Mouse (Mus musculus) stomach, embryonic 16.5 days (tissue): ENCODE data around the gene Pfdn2. TPM values are rescaled to one million over a fixed set of nuclear protein-coding genes. Genes with fewer than 3 reads are reported as not detected.

Source experiments
- ATAC-seq: fragments of 200-750 bp; cut with Nextera tagmentation; 2 replicates; pipeline ENCODE4 v1.8.0; 2017; ENCODE audit warnings: moderate number of reproducible peaks, moderate TSS enrichment; ENCODE audit not compliant: insufficient read depth, low FRiP score
- H3K27ac ChIP-seq: fragments of 300-500 bp; sonication (generic); 2 replicates; pipeline ENCODE4 v1.5.1; 2014; ENCODE audit warnings: low read length
- H3K27me3 ChIP-seq: fragments of 300-500 bp; sonication (generic); 2 replicates; pipeline ENCODE4 v1.6.1; 2014; ENCODE audit warnings: low read length, control low read depth, mixed read lengths; ENCODE audit not compliant: control insufficient read depth, insufficient read depth
- H3K36me3 ChIP-seq: fragments of 300-500 bp; sonication (generic); 2 replicates; pipeline ENCODE4 v1.6.1; 2014; ENCODE audit warnings: low read length; ENCODE audit not compliant: control insufficient read depth, insufficient read depth
- H3K4me1 ChIP-seq: fragments of 300-500 bp; sonication (generic); 2 replicates; pipeline ENCODE4 v1.6.1; 2014; ENCODE audit warnings: low read length, control low read depth, mixed read lengths; ENCODE audit not compliant: control insufficient read depth, insufficient read depth
- H3K4me2 ChIP-seq: fragments of 300-500 bp; sonication (generic); 2 replicates; pipeline ENCODE4 v1.6.1; 2014; ENCODE audit warnings: low read depth, low read length, mixed read lengths
- H3K4me3 ChIP-seq: fragments of 300-500 bp; sonication (generic); replicated peaks from 2 replicates; pipeline ENCODE4 v1.5.1; 2014; ENCODE audit warnings: mild to moderate bottlenecking, low read length
- H3K9ac ChIP-seq: fragments of 300-500 bp; sonication (generic); 2 replicates; pipeline ENCODE4 v1.6.1; 2014; ENCODE audit warnings: low read length
- H3K9me3 ChIP-seq: fragments of 300-500 bp; sonication (generic); replicated peaks from 2 replicates; pipeline ENCODE4 v1.6.1; 2016; ENCODE audit warnings: low read length, control low read depth; ENCODE audit not compliant: control insufficient read depth
- WGBS: fragments of 180-500 bp; shearing (Covaris S2); extraction: QIAGEN DNeasy Blood & Tissue Kit; methylation state at CpG from one replicate; pipeline ENCODE4 v1.1.7; 2014; 5-methylcytosine and 5-hydroxymethylcytosine counted together
- polyA plus RNA-seq: library from polyadenylated mRNA; unstranded; fragments of >200 nt; fragmentation: Nextera tagmentation; extraction: Ambion mirVana; gene quantifications from 2 replicates; pipeline ENCODE4 v1.2.1, GENCODE M21; 2015

The Pfdn2 gene
- polyA plus RNA-seq, 1 experiment from 2014 or later, result 109 TPM

- WGBS, result 83% methylated on average over 11 of the region's 11 CpGs
- Histone ChIP-seq H3K9ac (no peak overlapping the region), H3K36me3 (no peaks in the 10 kb centered on the region), H3K27ac (no peak overlapping the region), H3K9me3 (no peaks in the 10 kb centered on the region), H3K4me2 (no peak overlapping the region), H3K4me1 (peaks cover 9% of the 10 kb centered on the region; the same call in 1 of the 2 replicates), H3K4me3 (no peak overlapping the region), H3K27me3 (no peaks in the 10 kb centered on the region)
- ATAC-seq, result no peak
Measured at GRCm38 (mm10) chr1:171382096-171382620, 36.7 kb downstream of the Pfdn2 start.

- no peaks in the 10 kb centered on the region for H3K9me3 ChIP-seq
- peak overlapping the region; percentile 21; the same call in 1 of the 2 replicates for H3K9ac ChIP-seq
- WGBS, result 57% methylated on average over 9 of the region's 9 CpGs
- H3K4me3 ChIP-seq, result no peak overlapping the region
- H3K36me3 ChIP-seq, result no peaks in the 10 kb centered on the region
- H3K27me3 ChIP-seq, result no peaks in the 10 kb centered on the region
- peak; percentile 48; the same call in 1 of the 2 replicates for ATAC-seq
- 0 out of 2 replicates have a peak, but pooled peaks cover 6% of the 10 kb centered on the region for H3K4me1 ChIP-seq
- H3K27ac ChIP-seq, result peak overlapping the region; percentile 34; the same call in 1 of the 2 replicates
- H3K4me2 ChIP-seq, result no peak overlapping the region
Measured at GRCm38 (mm10) chr1:171384361-171384760, 38.9 kb downstream of the Pfdn2 start.

GRCm38 (mm10) chr1:171385171-171385570, 39.7 kb downstream of the Pfdn2 start:
- Histone ChIP-seq H3K9me3 (no peaks in the 10 kb centered on the region), H3K36me3 (no peaks in the 10 kb centered on the region), H3K27me3 (no peaks in the 10 kb centered on the region), H3K27ac (no peak overlapping the region), H3K9ac (no peak overlapping the region), H3K4me2 (no peak overlapping the region), H3K4me1 (no peaks in the 10 kb centered on the region), H3K4me3 (no peak overlapping the region)
- no peak for ATAC-seq
- WGBS, result 58% methylated on average over 9 of the region's 9 CpGs

GRCm38 (mm10) chr1:171387099-171387498, 41.6 kb downstream of the Pfdn2 start:
- no peak for ATAC-seq
- H3K4me3 ChIP-seq, result no peak overlapping the region
- H3K4me1 ChIP-seq, result no peaks in the 10 kb centered on the region
- H3K4me2 ChIP-seq, result no peak overlapping the region
- H3K27ac ChIP-seq, result no peak overlapping the region
- H3K9ac ChIP-seq, result no peak overlapping the region
- H3K27me3 ChIP-seq, result no peaks in the 10 kb centered on the region
- no peaks in the 10 kb centered on the region for H3K9me3 ChIP-seq
- 28% methylated on average over 6 of the region's 6 CpGs for WGBS
- H3K36me3 ChIP-seq, result no peaks in the 10 kb centered on the region

DNA sequence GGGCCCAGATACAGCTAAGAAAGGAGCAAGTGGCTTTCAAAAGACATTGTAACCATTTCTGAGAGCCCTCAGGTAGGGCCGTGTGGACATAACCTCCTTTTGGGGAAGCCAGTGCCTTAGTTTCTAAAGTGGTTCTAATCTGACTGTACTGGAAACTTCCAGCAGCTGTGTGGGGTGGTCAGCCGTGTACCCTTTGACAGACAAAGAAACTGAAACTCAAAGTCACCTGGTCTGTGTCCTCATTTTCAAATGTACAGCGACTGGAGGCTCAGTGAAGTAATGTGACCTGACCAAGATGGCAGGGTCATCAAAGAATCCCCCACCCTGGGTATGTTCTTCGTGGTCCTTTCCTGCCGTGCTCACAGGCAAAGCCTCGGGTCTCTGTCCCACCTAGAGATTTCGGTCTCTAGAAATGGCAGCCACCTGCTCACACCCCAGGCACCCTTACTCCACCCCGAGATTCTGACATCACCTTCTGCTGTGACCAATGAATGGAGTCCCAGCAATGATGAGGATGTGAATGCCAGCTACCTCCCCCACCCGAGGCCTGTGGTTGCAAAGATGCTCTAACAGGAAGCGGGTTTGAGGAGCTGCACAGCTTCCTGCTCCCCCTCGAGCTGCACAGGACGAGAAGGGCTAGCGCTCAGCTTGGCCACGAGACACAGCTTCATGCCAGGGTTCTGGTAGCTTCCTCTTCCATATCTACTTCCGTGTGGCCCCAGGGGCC, 43.1 kb downstream of the Pfdn2 start, which contains the start of gene Arhgap30:
Gene Arhgap30 (plus strand): TSS at position 579 of the 727 bp plus-strand sequence.
- Histone ChIP-seq H3K4me2 (no peak within 1 kb of the TSS), H3K27me3 (no peaks in the 10 kb centered on the region), H3K36me3 (no peaks in the 10 kb centered on the region), H3K9me3 (no peaks in the 10 kb centered on the region), H3K27ac (peak within 1 kb of the TSS; percentile 54; the same call in 1 of the 2 replicates), H3K4me1 (no peaks in the 10 kb centered on the region), H3K4me3 (peak within 1 kb of the TSS; percentile 14), H3K9ac (0 out of 2 replicates have a peak within 1 kb of the TSS, but pooled peaks have one; percentile 2)
- WGBS, result 73% methylated on average over 15 of the region's 15 CpGs
- ATAC-seq, result no peak; the same call in 1 of the 2 replicates

- Histone ChIP-seq H3K4me2 (no peak overlapping the region), H3K27ac (peak overlapping the region; percentile 32; the same call in 1 of the 2 replicates), H3K27me3 (no peaks in the 10 kb centered on the region; the same call in 1 of the 2 replicates), H3K4me1 (no peaks in the 10 kb centered on the region), H3K9ac (0 out of 2 replicates have a peak overlapping the region, but pooled peaks have one; percentile 2), H3K9me3 (no peaks in the 10 kb centered on the region), H3K36me3 (no peaks in the 10 kb centered on the region), H3K4me3 (peak overlapping the region; percentile 14; the same call in 1 of the 2 replicates)
- WGBS, result 63% methylated on average over 4 of the region's 4 CpGs
- peak; percentile 26; the same call in 1 of the 2 replicates for ATAC-seq
Measured at GRCm38 (mm10) chr1:171390101-171390500, 44.6 kb downstream of the Pfdn2 start.

- Histone ChIP-seq H3K4me2 (no peak overlapping the region), H3K4me1 (no peaks in the 10 kb centered on the region), H3K9me3 (no peaks in the 10 kb centered on the region), H3K27ac (no peak overlapping the region), H3K4me3 (no peak overlapping the region), H3K27me3 (no peaks in the 10 kb centered on the region), H3K36me3 (no peaks in the 10 kb centered on the region), H3K9ac (no peak overlapping the region)
- 80% methylated on average over 4 of the region's 4 CpGs for WGBS
- ATAC-seq, result no peak
Measured at GRCm38 (mm10) chr1:171401821-171402220, 56.4 kb downstream of the Pfdn2 start.

DNA sequence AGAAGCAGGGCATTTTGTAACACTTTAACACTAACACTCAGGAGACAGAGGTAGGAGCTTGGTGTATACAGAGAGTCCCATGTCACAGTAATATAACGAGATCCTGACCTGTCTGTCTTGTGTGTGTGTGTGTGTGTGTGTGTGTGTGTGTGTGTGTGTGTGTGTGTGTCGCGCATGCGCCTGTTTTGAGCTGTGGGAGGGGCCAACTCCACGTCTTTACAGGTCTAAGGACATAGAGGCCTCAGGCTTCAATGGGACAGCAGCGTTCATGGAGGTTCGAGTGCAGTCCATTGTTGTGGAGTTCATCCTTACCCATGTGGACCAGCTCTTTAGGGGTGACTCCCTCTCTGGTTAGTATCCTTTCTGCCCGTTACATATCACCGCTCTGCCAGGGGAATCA, 57.5 kb downstream of the Pfdn2 start:
- no peaks in the 10 kb centered on the region for H3K27me3 ChIP-seq
- no peak for ATAC-seq
- H3K36me3 ChIP-seq, result no peaks in the 10 kb centered on the region
- no peak overlapping the region for H3K4me3 ChIP-seq
- WGBS, result 89% methylated on average over 9 of the region's 9 CpGs
- H3K4me1 ChIP-seq, result no peaks in the 10 kb centered on the region
- H3K9ac ChIP-seq, result no peak overlapping the region
- H3K9me3 ChIP-seq, result no peaks in the 10 kb centered on the region
- no peak overlapping the region for H3K27ac ChIP-seq
- H3K4me2 ChIP-seq, result no peak overlapping the region

DNA sequence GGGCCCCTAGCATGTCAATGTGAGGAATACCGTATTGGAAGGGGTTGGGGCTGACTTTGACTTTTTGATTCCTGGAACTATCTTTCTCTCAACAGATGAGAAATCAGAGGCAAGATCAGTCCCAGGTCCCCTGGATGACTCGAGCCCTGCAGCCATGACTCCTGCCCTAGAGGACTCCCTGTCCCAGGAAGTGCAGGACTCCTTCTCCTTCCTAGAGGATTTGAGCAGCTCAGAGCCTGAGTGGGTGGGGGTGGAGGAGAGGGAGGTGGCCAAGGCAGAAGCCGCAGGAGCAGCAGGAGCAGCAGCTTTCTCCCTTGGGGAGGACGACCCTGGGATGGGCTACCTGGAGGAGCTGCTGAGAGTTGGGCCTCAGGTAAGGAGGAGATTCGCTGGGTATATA, 61.8 kb downstream of the Pfdn2 start:
- H3K27me3 ChIP-seq, result no peaks in the 10 kb centered on the region
- no peaks in the 10 kb centered on the region for H3K4me1 ChIP-seq
- no peak overlapping the region for H3K9ac ChIP-seq
- H3K9me3 ChIP-seq, result no peaks in the 10 kb centered on the region
- no peak overlapping the region for H3K4me3 ChIP-seq
- H3K36me3 ChIP-seq, result no peaks in the 10 kb centered on the region
- no peak for ATAC-seq
- no peak overlapping the region for H3K27ac ChIP-seq
- H3K4me2 ChIP-seq, result no peak overlapping the region
- 74% methylated on average over 5 of the region's 5 CpGs for WGBS
